Mouse (Mus musculus): ENCODE results near the gene Kcnip3. TPM values are rescaled to one million over a fixed set of nuclear protein-coding genes. Genes with fewer than 3 reads are reported as not detected.

Kcnip3 gene
- polyA plus RNA-seq, 1 experiment from 2014 or later = 1.2 TPM

- Histone ChIP-seq H3K4me3 (ENCODE audit: low read depth, low read length) (no peak overlapping the region), H3K27ac (replicated peaks) (no peak overlapping the region), H3K4me2 (replicated peaks; ENCODE audit: low read depth) (no peak overlapping the region), H3K9me3 (ENCODE audit: control insufficient read depth, low read length) (no peaks in the 10 kb centered on the region), H3K4me1 (replicated peaks; ENCODE audit: control insufficient read depth, insufficient read depth) (no peaks in the 10 kb centered on the region), H3K36me3 (ENCODE audit: control insufficient read depth, insufficient read depth, low read length) (no peaks in the 10 kb centered on the region), H3K27me3 (ENCODE audit: control insufficient read depth, insufficient read depth, low read length) (no peaks in the 10 kb centered on the region), H3K9ac (ENCODE audit: low read length) (no peak overlapping the region)
- ATAC-seq (ENCODE audit: low FRiP score, low TSS enrichment) = no peak
- WGBS = 71% methylated on average over 5 of the region's 5 CpGs
- TF ChIP-seq CTCF (IDR thresholded peaks at IDR 0.05; ENCODE audit: low read depth) = no peak
- TF ChIP-seq EP300 (optimal IDR thresholded peaks at IDR 0.05) = no peak
- DNase-seq (ENCODE audit: low spot score) = no peak
Observed at GRCm38 (mm10) chr2:127548342-127549074, 26.6 kb upstream of the Kcnip3 start.

GRCm38 (mm10) chr2:127541697-127542096, 19.8 kb upstream of the Kcnip3 start:
- Histone ChIP-seq H3K4me3 (ENCODE audit: low read depth, low read length) (no peak overlapping the region), H3K4me2 (replicated peaks; ENCODE audit: low read depth) (no peak overlapping the region), H3K27me3 (ENCODE audit: control insufficient read depth, insufficient read depth, low read length) (no peaks in the 10 kb centered on the region), H3K9ac (ENCODE audit: low read length) (no peak overlapping the region), H3K4me1 (replicated peaks; ENCODE audit: control insufficient read depth, insufficient read depth) (no peaks in the 10 kb centered on the region), H3K27ac (replicated peaks) (no peak overlapping the region), H3K9me3 (ENCODE audit: control insufficient read depth, low read length) (no peaks in the 10 kb centered on the region), H3K36me3 (ENCODE audit: control insufficient read depth, insufficient read depth, low read length) (no peaks in the 10 kb centered on the region)
- 81% methylated on average over 2 of the region's 2 CpGs for WGBS
- ATAC-seq (ENCODE audit: low FRiP score, low TSS enrichment) (no peak), DNase-seq (ENCODE audit: low spot score) (no peak)
- TF ChIP-seq EP300 (optimal IDR thresholded peaks at IDR 0.05) = no peak
- no peak for TF ChIP-seq CTCF (IDR thresholded peaks at IDR 0.05; ENCODE audit: low read depth)

DNA sequence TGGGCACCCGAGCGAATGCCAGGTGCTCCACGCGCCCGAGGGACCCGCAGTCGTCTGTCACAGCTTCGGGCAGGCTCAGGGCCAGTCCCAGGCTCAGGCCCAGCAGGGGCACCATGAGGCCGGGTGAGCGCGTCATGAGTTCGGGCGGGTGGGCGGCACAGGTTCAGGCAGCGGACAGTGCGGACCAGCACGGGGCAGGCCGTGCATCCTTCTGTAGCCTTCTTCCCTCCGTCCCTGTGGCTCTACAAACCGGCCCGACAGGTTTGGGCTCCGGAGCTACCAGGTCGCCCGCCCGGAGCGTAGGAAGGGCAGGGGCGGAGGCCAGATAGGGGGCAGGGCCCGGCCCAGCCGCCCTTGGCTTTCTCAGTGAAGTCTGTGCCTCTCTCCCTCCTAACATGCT, 19.3 kb upstream of the Kcnip3 start, which contains the start of gene Prom2:
Gene Prom2, minus strand, starts transcription at position 283 of the 400 bp plus-strand sequence.
- H3K27ac ChIP-seq (replicated peaks) = no peak within 1 kb of the TSS
- peak within 1 kb of the TSS; percentile 52 for H3K4me2 ChIP-seq (replicated peaks; ENCODE audit: low read depth)
- DNase-seq (ENCODE audit: low spot score) = peak; percentile 87
- peak; percentile 83 for ATAC-seq (ENCODE audit: low FRiP score, low TSS enrichment)
- H3K4me3 ChIP-seq (ENCODE audit: low read depth, low read length) = peak within 1 kb of the TSS; percentile 32
- peak within 1 kb of the TSS; percentile 50 for H3K9ac ChIP-seq (ENCODE audit: low read length)
- 1% methylated on average over 29 of the region's 29 CpGs for WGBS
- TF ChIP-seq CTCF (IDR thresholded peaks at IDR 0.05; ENCODE audit: low read depth) (no peak), EP300 (optimal IDR thresholded peaks at IDR 0.05) (peak; percentile 60)
- H3K9me3 ChIP-seq (ENCODE audit: control insufficient read depth, low read length) = no peaks in the 10 kb centered on the region
- no peaks in the 10 kb centered on the region for H3K27me3 ChIP-seq (ENCODE audit: control insufficient read depth, insufficient read depth, low read length)
- H3K4me1 ChIP-seq (replicated peaks; ENCODE audit: control insufficient read depth, insufficient read depth) = no peaks in the 10 kb centered on the region
- H3K36me3 ChIP-seq (ENCODE audit: control insufficient read depth, insufficient read depth, low read length) = no peaks in the 10 kb centered on the region

GRCm38 (mm10) chr2:127539494-127539893, 17.6 kb upstream of the Kcnip3 start:
- TF ChIP-seq CTCF (IDR thresholded peaks at IDR 0.05; ENCODE audit: low read depth) (peak; percentile 71), EP300 (optimal IDR thresholded peaks at IDR 0.05) (no peak)
- Histone ChIP-seq H3K4me1 (replicated peaks; ENCODE audit: control insufficient read depth, insufficient read depth) (no peaks in the 10 kb centered on the region), H3K36me3 (ENCODE audit: control insufficient read depth, insufficient read depth, low read length) (no peaks in the 10 kb centered on the region), H3K9me3 (ENCODE audit: control insufficient read depth, low read length) (no peaks in the 10 kb centered on the region), H3K27me3 (ENCODE audit: control insufficient read depth, insufficient read depth, low read length) (no peaks in the 10 kb centered on the region), H3K4me2 (replicated peaks; ENCODE audit: low read depth) (peak overlapping the region; percentile 52; the same call in 1 of the 2 replicates), H3K9ac (ENCODE audit: low read length) (no peak overlapping the region), H3K4me3 (ENCODE audit: low read depth, low read length) (no peak overlapping the region), H3K27ac (replicated peaks) (no peak overlapping the region)
- peak; percentile 39 for DNase-seq (ENCODE audit: low spot score)
- WGBS = 33% methylated on average over 4 of the region's 4 CpGs
- ATAC-seq (ENCODE audit: low FRiP score, low TSS enrichment) = no peak

GRCm38 (mm10) chr2:127537548-127537947, 15.7 kb upstream of the Kcnip3 start:
- peak; percentile 63 for ATAC-seq (ENCODE audit: low FRiP score, low TSS enrichment)
- Histone ChIP-seq H3K9ac (ENCODE audit: low read length) (no peak overlapping the region), H3K4me2 (replicated peaks; ENCODE audit: low read depth) (no peak overlapping the region), H3K9me3 (ENCODE audit: control insufficient read depth, low read length) (no peaks in the 10 kb centered on the region), H3K27me3 (ENCODE audit: control insufficient read depth, insufficient read depth, low read length) (no peaks in the 10 kb centered on the region), H3K4me3 (ENCODE audit: low read depth, low read length) (no peak overlapping the region), H3K36me3 (ENCODE audit: control insufficient read depth, insufficient read depth, low read length) (no peaks in the 10 kb centered on the region), H3K27ac (replicated peaks) (no peak overlapping the region), H3K4me1 (replicated peaks; ENCODE audit: control insufficient read depth, insufficient read depth) (no peaks in the 10 kb centered on the region)
- TF ChIP-seq EP300 (optimal IDR thresholded peaks at IDR 0.05) (no peak), CTCF (IDR thresholded peaks at IDR 0.05; ENCODE audit: low read depth) (no peak)
- 45% methylated on average over 3 of the region's 3 CpGs for WGBS
- DNase-seq (ENCODE audit: low spot score) = no peak

DNA sequence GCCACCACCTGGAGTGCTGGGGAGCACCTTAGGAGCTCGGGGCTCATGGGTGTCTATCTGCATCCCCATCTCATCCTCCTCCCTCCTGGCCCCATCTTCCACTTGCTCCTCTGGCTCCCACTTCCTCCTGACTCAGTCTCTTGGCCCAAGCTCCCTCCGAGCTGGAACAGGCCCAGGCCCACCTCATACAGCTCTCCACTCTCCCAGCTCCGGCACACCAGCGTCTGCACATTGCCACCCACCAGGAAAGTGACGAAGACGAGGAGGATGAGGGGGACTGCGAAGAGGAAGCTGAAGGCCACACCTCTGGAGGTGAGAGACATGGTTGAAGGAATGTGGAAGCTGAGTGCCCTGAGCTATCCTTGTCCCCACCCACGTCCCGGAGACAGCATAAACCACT, 13.5 kb upstream of the Kcnip3 start:
- H3K27ac ChIP-seq (replicated peaks) = no peak overlapping the region
- H3K27me3 ChIP-seq (ENCODE audit: control insufficient read depth, insufficient read depth, low read length) = no peaks in the 10 kb centered on the region
- 73% methylated on average over 9 of the region's 9 CpGs for WGBS
- DNase-seq (ENCODE audit: low spot score) = no peak
- H3K4me2 ChIP-seq (replicated peaks; ENCODE audit: low read depth) = no peak overlapping the region
- H3K36me3 ChIP-seq (ENCODE audit: control insufficient read depth, insufficient read depth, low read length) = no peaks in the 10 kb centered on the region
- ATAC-seq (ENCODE audit: low FRiP score, low TSS enrichment) = no peak
- no peaks in the 10 kb centered on the region for H3K4me1 ChIP-seq (replicated peaks; ENCODE audit: control insufficient read depth, insufficient read depth)
- TF ChIP-seq CTCF (IDR thresholded peaks at IDR 0.05; ENCODE audit: low read depth) (no peak), EP300 (optimal IDR thresholded peaks at IDR 0.05) (no peak)
- H3K9ac ChIP-seq (ENCODE audit: low read length) = no peak overlapping the region
- no peak overlapping the region for H3K4me3 ChIP-seq (ENCODE audit: low read depth, low read length)
- H3K9me3 ChIP-seq (ENCODE audit: control insufficient read depth, low read length) = no peaks in the 10 kb centered on the region
